Mouse (Mus musculus) kidney, embryonic 14.5 days (tissue): ENCODE results near the gene Wbp4. TPM values are rescaled to one million over a fixed set of nuclear protein-coding genes. Genes with fewer than 3 reads are reported as not detected.
A peak's percentile ranks its signal among the peaks of the same experiment; 100 is the strongest.
"Not testable (repeated sequence)": the region's sequence is repeated elsewhere in the genome, so short reads cannot be mapped to it uniquely, and the experiment has no call there.

ENCODE experiments used
- ATAC-seq: fragments of 200-750 bp; cut with Nextera tagmentation; 2 replicates; pipeline ENCODE4 v1.8.0; 2017; ENCODE audit warnings: moderate number of reproducible peaks, mild to moderate bottlenecking, moderate TSS enrichment, moderate library complexity; ENCODE audit not compliant: low FRiP score, low TSS enrichment
- H3K27ac ChIP-seq: fragments of 300-500 bp; sonication (generic); 2 replicates; pipeline ENCODE4 v1.5.1; 2014; ENCODE audit warnings: low read depth, mild to moderate bottlenecking, low read length, moderate library complexity, mixed read lengths
- H3K27me3 ChIP-seq: fragments of 300-500 bp; sonication (generic); 2 replicates; pipeline ENCODE4 v1.6.1; 2014; ENCODE audit warnings: mild to moderate bottlenecking, low read length; ENCODE audit not compliant: control insufficient read depth, insufficient read depth
- H3K36me3 ChIP-seq: fragments of 300-500 bp; sonication (generic); 2 replicates; pipeline ENCODE4 v1.6.1; 2014; ENCODE audit warnings: low read length, mixed read lengths; ENCODE audit not compliant: control insufficient read depth, insufficient read depth
- H3K4me1 ChIP-seq: fragments of 300-500 bp; sonication (generic); 2 replicates; pipeline ENCODE4 v1.6.1; 2014; ENCODE audit warnings: low read length, mixed read lengths; ENCODE audit not compliant: control insufficient read depth, insufficient read depth
- H3K4me2 ChIP-seq: fragments of 300-500 bp; sonication (generic); replicated peaks from 2 replicates; pipeline ENCODE4 v1.6.1; 2014; ENCODE audit warnings: low read depth, mild to moderate bottlenecking, low read length
- H3K4me3 ChIP-seq: fragments of 300-500 bp; sonication (generic); 2 replicates; pipeline ENCODE4 v1.5.1; 2014; ENCODE audit warnings: mild to moderate bottlenecking, low read length
- H3K9ac ChIP-seq: fragments of 300-500 bp; sonication (generic); 2 replicates; pipeline ENCODE4 v1.6.1; 2014; ENCODE audit warnings: low read depth, mild to moderate bottlenecking, low read length, moderate library complexity
- H3K9me3 ChIP-seq: fragments of 300-500 bp; sonication (generic); 2 replicates; pipeline ENCODE4 v1.6.1; 2016; ENCODE audit warnings: low read length; ENCODE audit not compliant: control insufficient read depth
- WGBS: fragments of 180-500 bp; shearing (Covaris S2); extraction: QIAGEN DNeasy Blood & Tissue Kit; methylation state at CpG from one replicate; pipeline ENCODE4 v1.1.7; 2014; 5-methylcytosine and 5-hydroxymethylcytosine counted together
- polyA plus RNA-seq: library from polyadenylated mRNA; unstranded; fragments of >200 nt; fragmentation: Nextera tagmentation; extraction: Ambion mirVana; gene quantifications from 2 replicates; pipeline ENCODE4 v1.2.1, GENCODE M21; 2014

Wbp4 gene
- polyA plus RNA-seq, 1 experiment from 2014 or later = 47.1 TPM

- Histone ChIP-seq H3K4me2 (no peak overlapping the region), H3K9ac (no peak overlapping the region), H3K4me1 (no peaks in the 10 kb centered on the region), H3K27me3 (no peaks in the 10 kb centered on the region), H3K4me3 (no peak overlapping the region), H3K27ac (no peak overlapping the region), H3K9me3 (no peaks in the 10 kb centered on the region), H3K36me3 (no peaks in the 10 kb centered on the region)
- ATAC-seq = no peak
- 76% methylated on average over 16 of the region's 16 CpGs for WGBS
These were observed 36.2 kb downstream of the Wbp4 start for GRCm38 (mm10) chr14:79445055-79445620.

GRCm38 (mm10) chr14:79444601-79445000 lies 36.7 kb downstream of the Wbp4 start:
- no peaks in the 10 kb centered on the region for H3K36me3 ChIP-seq
- H3K9ac ChIP-seq = no peak overlapping the region
- H3K27ac ChIP-seq = no peak overlapping the region
- no peak overlapping the region for H3K4me2 ChIP-seq
- 92% methylated on average over 9 of the region's 9 CpGs for WGBS
- no peaks in the 10 kb centered on the region for H3K4me1 ChIP-seq
- no peaks in the 10 kb centered on the region for H3K27me3 ChIP-seq
- no peak overlapping the region for H3K4me3 ChIP-seq
- ATAC-seq = no peak
- H3K9me3 ChIP-seq = no peaks in the 10 kb centered on the region

GRCm38 (mm10) chr14:79441441-79441840 lies 39.9 kb downstream of the Wbp4 start:
- H3K4me2 ChIP-seq = no peak overlapping the region
- no peak for ATAC-seq
- 69% methylated on average over 5 of the region's 5 CpGs for WGBS

GRCm38 (mm10) chr14:79440655-79441054 lies 40.7 kb downstream of the Wbp4 start:
- WGBS = 90% methylated on average over 2 of the region's 2 CpGs
- no peak for ATAC-seq

More at GRCm38 (mm10) chr14:79441441-79441840, 39.9 kb downstream of the Wbp4 start:
- Histone ChIP-seq H3K4me3 (no peak overlapping the region), H3K36me3 (no peaks in the 10 kb centered on the region), H3K27ac (no peak overlapping the region), H3K4me1 (no peaks in the 10 kb centered on the region), H3K9me3 (no peaks in the 10 kb centered on the region), H3K9ac (no peak overlapping the region), H3K27me3 (no peaks in the 10 kb centered on the region)

GRCm38 (mm10) chr14:79434068-79434467 lies 47.3 kb downstream of the Wbp4 start:
- 69% methylated on average over 1 of the region's 1 CpGs for WGBS
- H3K27ac ChIP-seq = no peak overlapping the region
- no peaks in the 10 kb centered on the region for H3K4me1 ChIP-seq
- no peak for ATAC-seq
- H3K36me3 ChIP-seq = no peaks in the 10 kb centered on the region
- H3K27me3 ChIP-seq = no peaks in the 10 kb centered on the region
- H3K4me2 ChIP-seq = no peak overlapping the region
- no peak overlapping the region for H3K9ac ChIP-seq
- H3K9me3 ChIP-seq = no peaks in the 10 kb centered on the region
- H3K4me3 ChIP-seq = no peak overlapping the region

More at GRCm38 (mm10) chr14:79440655-79441054, 40.7 kb downstream of the Wbp4 start:
- no peaks in the 10 kb centered on the region for H3K9me3 ChIP-seq
- H3K27ac ChIP-seq = no peak overlapping the region
- no peak overlapping the region for H3K4me3 ChIP-seq
- no peak overlapping the region for H3K4me2 ChIP-seq
- H3K36me3 ChIP-seq = no peaks in the 10 kb centered on the region
- H3K4me1 ChIP-seq = no peaks in the 10 kb centered on the region
- H3K9ac ChIP-seq = no peak overlapping the region
- H3K27me3 ChIP-seq = no peaks in the 10 kb centered on the region

GRCm38 (mm10) chr14:79426730-79427365 lies 54.5 kb downstream of the Wbp4 start:
- Histone ChIP-seq H3K27ac (peak overlapping the region; percentile 63; the same call in 1 of the 2 replicates), H3K9me3 (peaks cover 13% of the 10 kb centered on the region), H3K4me2 (peak overlapping the region; percentile 53), H3K4me3 (peak overlapping the region; percentile 47), H3K9ac (peak overlapping the region; percentile 54)
- H3K4me1 ChIP-seq, H3K27me3 ChIP-seq, H3K36me3 ChIP-seq: not testable (repeated sequence)
- peak; percentile 44 for ATAC-seq
- 39% methylated on average over 9 of the region's 59 CpGs for WGBS

- WGBS = under 1% methylated on average over 40 of the region's 44 CpGs
- H3K4me2 ChIP-seq = peak within 1 kb of the TSS; percentile 53
- no peaks in the 10 kb centered on the region for H3K27me3 ChIP-seq
- H3K4me1 ChIP-seq = no peaks in the 10 kb centered on the region
- H3K9me3 ChIP-seq = peaks cover 13% of the 10 kb centered on the region
- peak within 1 kb of the TSS; percentile 54 for H3K9ac ChIP-seq
- H3K27ac ChIP-seq = peak within 1 kb of the TSS; percentile 63
- peak within 1 kb of the TSS; percentile 47 for H3K4me3 ChIP-seq
- peak; percentile 98 for ATAC-seq
- H3K36me3 ChIP-seq = peaks cover 5% of the 10 kb centered on the region; the same call in 1 of the 2 replicates
These were observed 55.2 kb downstream of the Wbp4 start, which contains the start of gene Kbtbd7 for GRCm38 (mm10) chr14:79425979-79426729. TSS of gene Kbtbd7 (plus strand) at chr14:79426511.

- no peak overlapping the region for H3K9ac ChIP-seq
- ATAC-seq = no peak
- 67% methylated on average over 20 of the region's 20 CpGs for WGBS
These were observed 61.1 kb downstream of the Wbp4 start for GRCm38 (mm10) chr14:79420083-79420685.

More at GRCm38 (mm10) chr14:79420083-79420685, 61.1 kb downstream of the Wbp4 start:
- H3K9me3 ChIP-seq = no peaks in the 10 kb centered on the region
- H3K4me2 ChIP-seq = no peak overlapping the region
- no peaks in the 10 kb centered on the region for H3K4me1 ChIP-seq
- peaks cover 6% of the 10 kb centered on the region; the same call in 1 of the 2 replicates for H3K36me3 ChIP-seq
- no peak overlapping the region for H3K4me3 ChIP-seq
- H3K27me3 ChIP-seq = no peaks in the 10 kb centered on the region
- no peak overlapping the region for H3K27ac ChIP-seq
